Mouse (Mus musculus) thymus, postnatal 25 days (tissue): ENCODE data around the gene Rnf5.
A peak's percentile ranks its signal among the peaks of the same experiment; 100 is the strongest.

Source experiments
- DNase-seq: peaks from one replicate; pipeline ENCODE4 v3.0.0; 2022

Gene Rnf5

GRCm38 (mm10) chr17:34631647-34632046 lies 28.2 kb upstream of the Rnf5 start:
- peak; percentile 38 for DNase-seq

- DNase-seq = peak; percentile 77
Measured at GRCm38 (mm10) chr17:34630761-34631301, 27.3 kb upstream of the Rnf5 start.

- peak; percentile 83 for DNase-seq
Measured at GRCm38 (mm10) chr17:34629796-34630603, 26.5 kb upstream of the Rnf5 start.

GRCm38 (mm10) chr17:34629221-34629751 lies 25.8 kb upstream of the Rnf5 start, which contains the start of gene Prrt1:
Gene Prrt1 (plus strand): TSS chr17:34629533.
- peak; percentile 65 for DNase-seq

- DNase-seq = peak; percentile 57
Measured at GRCm38 (mm10) chr17:34628644-34628967, 25.1 kb upstream of the Rnf5 start.

GRCm38 (mm10) chr17:34627943-34628643 lies 24.6 kb upstream of the Rnf5 start, which contains the start of gene Ppt2:
Gene Ppt2 (minus strand): TSS chr17:34628510.
- peak; percentile 75 for DNase-seq

- peak; percentile 81 for DNase-seq
Measured at GRCm38 (mm10) chr17:34627093-34627942, 23.8 kb upstream of the Rnf5 start.

- peak; percentile 66 for DNase-seq
Measured at GRCm38 (mm10) chr17:34626773-34627092, 23.2 kb upstream of the Rnf5 start.

GRCm38 (mm10) chr17:34626062-34626772 lies 22.7 kb upstream of the Rnf5 start:
- no peak for DNase-seq

- DNase-seq = no peak
Measured at GRCm38 (mm10) chr17:34624981-34625380, 21.5 kb upstream of the Rnf5 start.

GRCm38 (mm10) chr17:34623161-34623560 lies 19.7 kb upstream of the Rnf5 start:
- no peak for DNase-seq

- no peak for DNase-seq
Measured at GRCm38 (mm10) chr17:34621006-34621405, 17.5 kb upstream of the Rnf5 start.

GRCm38 (mm10) chr17:34618999-34619398 lies 15.5 kb upstream of the Rnf5 start:
- DNase-seq = peak; percentile 85

GRCm38 (mm10) chr17:34615871-34616270 lies 12.4 kb upstream of the Rnf5 start, which contains the start of gene Egfl8:
Gene Egfl8 (minus strand): TSS chr17:34615971.
- no peak for DNase-seq

GRCm38 (mm10) chr17:34613830-34614229 lies 10.3 kb upstream of the Rnf5 start:
- no peak for DNase-seq

GRCm38 (mm10) chr17:34613054-34613645 lies 9.7 kb upstream of the Rnf5 start:
- DNase-seq = no peak

GRCm38 (mm10) chr17:34611050-34611449 lies 7.6 kb upstream of the Rnf5 start:
- DNase-seq = no peak

GRCm38 (mm10) chr17:34607997-34608396 lies 4.5 kb upstream of the Rnf5 start:
- no peak for DNase-seq

- DNase-seq = peak; percentile 21
Measured at GRCm38 (mm10) chr17:34606186-34607039, 2.9 kb upstream of the Rnf5 start.

GRCm38 (mm10) chr17:34605609-34606008 lies 2.1 kb upstream of the Rnf5 start:
- DNase-seq = peak; percentile 97
